Mouse (Mus musculus) cerebellum, adult 2 months (tissue): Measurements from ENCODE around the gene Sds. TPM values are rescaled to one million over a fixed set of nuclear protein-coding genes. Genes with fewer than 3 reads are reported as not detected.

ENCODE experiments used
- DNase-seq, 2 experiments: peaks; one replicate each; pipeline ENCODE4 v3.0.0; 2021
- H3K27ac ChIP-seq: fragments of 200-500 bp; 2 replicates; pipeline ENCODE4 v1.5.1; 2012; ENCODE audit warnings: low read length, control low read depth, inconsistent platforms; ENCODE audit not compliant: insufficient read depth
- H3K27me3 ChIP-seq: fragments of 200-500 bp; 2 replicates; pipeline ENCODE4 v1.6.1; 2012; ENCODE audit warnings: inconsistent platforms, mild to moderate bottlenecking, low read length, moderate library complexity; ENCODE audit not compliant: control insufficient read depth, insufficient read depth
- H3K4me1 ChIP-seq: fragments of 200-500 bp; 2 replicates; pipeline ENCODE4 v1.6.1; 2011; ENCODE audit warnings: low read length; ENCODE audit not compliant: control insufficient read depth, insufficient read depth
- H3K4me3 ChIP-seq: fragments of 200-500 bp; replicated peaks from 2 replicates; pipeline ENCODE3; 2011; ENCODE audit warnings: mild to moderate bottlenecking, low read depth, low read length, control low read depth; ENCODE audit not compliant: insufficient read depth
- CTCF ChIP-seq: fragments of 200-500 bp; IDR thresholded peaks from 2 replicates; pipeline ENCODE4 v1.5.1; 2011; ENCODE audit warnings: low read depth, mild to moderate bottlenecking, control low read depth, low read length, moderate library complexity, borderline replicate concordance; ENCODE audit not compliant: insufficient read depth
- POLR2A ChIP-seq: fragments of 200-500 bp; IDR thresholded peaks from 2 replicates; pipeline ENCODE4 v1.6.1; 2011; ENCODE audit warnings: low read length, control low read depth, borderline replicate concordance; ENCODE audit not compliant: insufficient read depth
- WGBS: fragments of 180-500 bp; shearing (Covaris S2); methylation state at CpG from one replicate; pipeline ENCODE4 v1.1.7; 2018; 5-methylcytosine and 5-hydroxymethylcytosine counted together
- polyA plus RNA-seq: library from polyadenylated mRNA; depleted of rRNA; stranded (reverse); fragments of >200 nt; gene quantifications from 2 replicates; pipeline ENCODE4 v1.2.3, GENCODE M21; 2012

Sds gene
- polyA plus RNA-seq, 1 experiment, result 0.36 TPM

- no peak for DNase-seq
- Histone ChIP-seq H3K4me1 (no peaks in the 10 kb centered on the region), H3K4me3 (no peak overlapping the region), H3K27me3 (no peaks in the 10 kb centered on the region), H3K27ac (no peak overlapping the region)
- 24% methylated on average over 9 of the region's 9 CpGs for WGBS
- TF ChIP-seq CTCF (no peak), POLR2A (no peak)
These were observed 4.9 kb downstream of the Sds start for GRCm38 (mm10) chr5:120481205-120481604.

- no peak for DNase-seq
- 76% methylated on average over 19 of the region's 19 CpGs for WGBS
- H3K27ac ChIP-seq, result no peak overlapping the region
- no peak for TF ChIP-seq POLR2A
- TF ChIP-seq CTCF, result no peak
- no peaks in the 10 kb centered on the region for H3K4me1 ChIP-seq
- no peaks in the 10 kb centered on the region for H3K27me3 ChIP-seq
- no peak overlapping the region for H3K4me3 ChIP-seq
These were observed 7.1 kb downstream of the Sds start for GRCm38 (mm10) chr5:120483399-120483798.

- TF ChIP-seq CTCF, result no peak
- TF ChIP-seq POLR2A, result no peak
- H3K27ac ChIP-seq, result no peak overlapping the region
- H3K4me3 ChIP-seq, result no peak overlapping the region
- WGBS, result 87% methylated on average over 8 of the region's 8 CpGs
- no peak for DNase-seq
- H3K4me1 ChIP-seq, result peaks cover 10% of the 10 kb centered on the region
- no peaks in the 10 kb centered on the region for H3K27me3 ChIP-seq
These were observed 11.5 kb downstream of the Sds start for GRCm38 (mm10) chr5:120487844-120488243.

GRCm38 (mm10) chr5:120490679-120491192, 14.4 kb downstream of the Sds start:
- Histone ChIP-seq H3K27ac (peak overlapping the region; percentile 18; the same call in 1 of the 2 replicates), H3K4me1 (peaks cover 28% of the 10 kb centered on the region), H3K4me3 (no peak overlapping the region), H3K27me3 (no peaks in the 10 kb centered on the region)
- WGBS, result 12% methylated on average over 8 of the region's 8 CpGs
- peak; percentile 65 to 76 for DNase-seq
- TF ChIP-seq CTCF, result no peak
- no peak for TF ChIP-seq POLR2A

GRCm38 (mm10) chr5:120492437-120492836, 16.1 kb downstream of the Sds start:
- Histone ChIP-seq H3K4me3 (no peak overlapping the region), H3K4me1 (peaks cover 32% of the 10 kb centered on the region), H3K27me3 (no peaks in the 10 kb centered on the region), H3K27ac (no peak overlapping the region)
- WGBS, result 72% methylated on average over 11 of the region's 11 CpGs
- TF ChIP-seq POLR2A (no peak), CTCF (peak; percentile 48; the same call in 1 of the 2 replicates)
- DNase-seq, result no peak

- no peak for TF ChIP-seq POLR2A
- Histone ChIP-seq H3K27me3 (no peaks in the 10 kb centered on the region), H3K27ac (no peak overlapping the region), H3K4me3 (no peak overlapping the region), H3K4me1 (peaks cover 32% of the 10 kb centered on the region)
- DNase-seq, result no peak
- 63% methylated on average over 6 of the region's 6 CpGs for WGBS
These were observed 17.1 kb downstream of the Sds start for GRCm38 (mm10) chr5:120493440-120493839.

- no peak overlapping the region for H3K27ac ChIP-seq
- TF ChIP-seq CTCF, result no peak
- no peak for TF ChIP-seq POLR2A
- 36% methylated on average over 9 of the region's 9 CpGs for WGBS
These were observed 17.6 kb downstream of the Sds start for GRCm38 (mm10) chr5:120493873-120494395.

GRCm38 (mm10) chr5:120495064-120495702, 18.9 kb downstream of the Sds start:
- DNase-seq, result peak in 1 of 2 experiments; percentile 57
- WGBS, result 31% methylated on average over 10 of the region's 10 CpGs
- Histone ChIP-seq H3K27me3 (no peaks in the 10 kb centered on the region), H3K27ac (no peak overlapping the region), H3K4me1 (peaks cover 32% of the 10 kb centered on the region), H3K4me3 (no peak overlapping the region)
- no peak for TF ChIP-seq CTCF
- TF ChIP-seq POLR2A, result no peak

More at GRCm38 (mm10) chr5:120493873-120494395, 17.6 kb downstream of the Sds start:
- DNase-seq, result no peak
- H3K4me1 ChIP-seq, result peaks cover 32% of the 10 kb centered on the region
- H3K4me3 ChIP-seq, result no peak overlapping the region
- H3K27me3 ChIP-seq, result no peaks in the 10 kb centered on the region

GRCm38 (mm10) chr5:120495703-120496226, 19.4 kb downstream of the Sds start:
- H3K4me1 ChIP-seq, result peaks cover 26% of the 10 kb centered on the region
- 84% methylated on average over 13 of the region's 13 CpGs for WGBS
- no peak for DNase-seq

More at GRCm38 (mm10) chr5:120495703-120496226, 19.4 kb downstream of the Sds start:
- no peak overlapping the region for H3K27ac ChIP-seq
- no peak overlapping the region for H3K4me3 ChIP-seq
- H3K27me3 ChIP-seq, result no peaks in the 10 kb centered on the region
- no peak for TF ChIP-seq CTCF
- no peak for TF ChIP-seq POLR2A
